Mouse (Mus musculus): ENCODE data around the gene 4930544G11Rik.

DNA sequence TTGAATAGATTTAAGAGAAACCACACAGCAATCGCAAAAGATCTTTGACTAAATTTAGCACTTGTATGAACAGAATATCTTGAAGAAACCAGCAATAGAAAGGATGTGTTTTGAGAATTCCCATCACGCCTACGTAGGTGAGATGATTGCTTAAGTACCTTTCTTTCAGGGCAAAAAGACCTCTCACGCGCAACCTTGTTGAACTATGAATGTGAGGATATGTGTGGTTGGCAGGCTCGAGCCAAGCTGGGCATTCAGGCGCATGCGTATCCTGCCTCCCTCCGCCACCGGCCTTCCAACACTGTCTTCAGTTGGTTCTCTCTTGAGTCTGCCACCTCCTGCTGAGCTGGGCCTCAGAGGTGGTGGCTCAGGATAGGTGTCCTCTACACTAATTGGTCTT, at the start of gene 4930544G11Rik:
- TF ChIP-seq CTCF (IDR thresholded peaks at IDR 0.05; ENCODE audit: extremely low read depth, insufficient read depth, insufficient read length, insufficient replicate concordance), result no peak
- TF ChIP-seq POLR2A (IDR thresholded peaks at IDR 0.05; ENCODE audit: low read depth, low read length), result no peak
